ENCODE assay signal across 14 mouse cellular contexts in genomic region chr1:155372821-155373220, GRCm38 (mm10).
"Had no signal": no experiment of that assay in that cellular context is flagged by ENCODE, and none has a peak within 500 bp of the region (broad histone marks: within the 10 kb centered on the region; RNA-seq: fewer than 3 reads in every experiment).

No protein-coding gene starts in this region.

- H3K27me3 ChIP-seq: liver, embryonic 13.5 days; neural tube, embryonic 15.5 days had no signal

- H3K9me3 ChIP-seq: limb, embryonic 10.5 days; liver, embryonic 13.5 days; neural tube, embryonic 15.5 days had no signal

- H3K4me2 ChIP-seq: liver, embryonic 13.5 days; neural tube, embryonic 15.5 days had no signal

- H3K27ac ChIP-seq: kidney, postnatal 0 days; left cerebral cortex, adult 2 months; limb, embryonic 10.5 days; liver, embryonic 13.5 days; neural tube, embryonic 15.5 days had no signal

- ATAC-seq: liver, postnatal 0 days had no signal

- H3K9ac ChIP-seq: liver, embryonic 13.5 days; liver, postnatal 0 days; neural tube, embryonic 15.5 days had no signal

- H3K36me3 ChIP-seq: limb, embryonic 10.5 days; liver, embryonic 13.5 days; neural tube, embryonic 15.5 days had no signal

- H3K4me3 ChIP-seq: left cerebral cortex, adult 2 months; limb, embryonic 10.5 days; liver, embryonic 13.5 days; myocyte; neural tube, embryonic 15.5 days had no signal

- DNase-seq: kidney, adult 18-20 months; kidney, postnatal 4 days; liver, embryonic 13.5 days; liver, postnatal 0 days; midbrain, embryonic 14.5 days; right cerebral cortex, postnatal 4 days; spleen, adult 18-20 months; thymus, adult 2 months; thymus, postnatal 25 days had no signal
